Mouse (Mus musculus) Patski (cell line): ENCODE measurements around the gene Cdh1. TPM values are rescaled to one million over a fixed set of nuclear protein-coding genes. Genes with fewer than 3 reads are reported as not detected.
"Not testable (repeated sequence)": the region's sequence is repeated elsewhere in the genome, so short reads cannot be mapped to it uniquely, and the experiment has no call there.

Experiments used
- ATAC-seq: fragments of 100-300 bp; one replicate; pipeline ENCODE4 v1.8.0; 2021
- CTCF ChIA-PET: fragments of 350-600 bp; sonication (Branson Sonifier 250); formaldehyde crosslinking; loops from one replicate; lab custom pipeline; 2022; ENCODE audit warnings: inconsistent platforms; lab: Charles Lee
- POLR2A ChIA-PET: fragments of 350-600 bp; sonication (Branson Sonifier 250); formaldehyde crosslinking; loops from one replicate; lab custom pipeline; 2022; ENCODE audit warnings: antibody characterized with exemption, inconsistent platforms; lab: Charles Lee
- DNase-seq: peaks from one replicate; pipeline ENCODE4 v3.0.0-alpha.2; 2011; ENCODE audit warnings: low read depth, low spot score
- H3K27me3 ChIP-seq: fragments of 371-371 bp; one replicate; pipeline ENCODE4 v1.5.1; 2021
- CTCF ChIP-seq: fragments of 100-300 bp; IDR thresholded peaks from one replicate; pipeline ENCODE4 v1.5.1; 2021
- in situ Hi-C: fragments of 300-500 bp; cut with MboI; formaldehyde crosslinking; loops from 3 replicates; pipeline ENCODE4 v1.11.1; 2018; ENCODE audit warnings: low pct_unique_long_range_greater_than_20kb, mixed read lengths
- polyA plus RNA-seq: library from polyadenylated mRNA; unstranded; gene quantifications from one replicate; pipeline ENCODE4 v1.2.3, GENCODE M21; 2021

Gene Cdh1
- polyA plus RNA-seq, 1 experiment from 2014 or later = 8.0 TPM

- no peak for DNase-seq
- ATAC-seq = no peak
- ChIA-PET POLR2A (no interaction called here), CTCF (no interaction called here)
- in situ Hi-C loops = no loop called here
- TF ChIP-seq CTCF = no peak
- no peaks in the 10 kb centered on the region for H3K27me3 ChIP-seq
Measured at GRCm38 (mm10) chr8:106574283-106574682, 28.9 kb upstream of the Cdh1 start.

DNA sequence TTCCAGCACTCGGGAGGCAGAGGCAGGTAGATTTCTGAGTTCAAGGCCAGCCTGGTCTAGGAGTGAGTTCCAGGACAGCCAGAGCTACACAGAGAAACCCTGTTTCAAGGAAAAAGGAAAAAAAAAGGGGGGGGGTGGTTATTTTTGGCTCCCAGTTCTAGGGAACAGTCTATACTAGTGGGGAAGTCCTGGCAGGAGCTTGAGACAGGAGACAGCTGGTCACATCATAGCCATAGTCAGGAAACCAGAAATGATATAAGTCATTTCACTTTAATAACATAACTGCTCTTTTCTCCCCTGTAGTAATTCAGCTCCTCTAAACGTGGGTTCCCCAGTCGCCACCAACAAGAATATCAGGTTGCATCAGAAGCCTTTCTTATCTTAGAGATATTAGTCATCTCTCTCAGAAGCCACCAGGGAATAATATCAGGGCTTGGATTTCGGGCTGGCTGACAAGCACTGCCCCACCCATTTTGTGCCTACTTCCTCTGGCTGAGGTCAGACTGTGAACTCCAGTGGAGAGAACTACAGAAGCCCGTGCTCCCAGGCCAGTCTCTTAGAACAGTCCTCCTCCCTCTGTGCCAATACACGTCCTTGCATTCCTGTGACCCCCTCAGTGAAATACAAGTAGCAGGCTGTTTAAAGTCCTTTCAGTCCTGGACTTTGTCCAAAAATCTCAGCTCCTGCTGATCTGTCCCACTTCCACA is 26.1 kb upstream of the Cdh1 start:
- in situ Hi-C loops = no loop called here
- CTCF ChIA-PET = interaction anchor here (1.5 to 2.1 kb wide), 3 partner anchors 11 to 15 kb away, joined by 4 to 8 read pairs (median 5); no protein-coding TSS in a partner anchor
- ATAC-seq = no peak

GRCm38 (mm10) chr8:106579510-106579909 is 23.6 kb upstream of the Cdh1 start:
- no peak for TF ChIP-seq CTCF
- DNase-seq (no peak), ATAC-seq (no peak)
- POLR2A ChIA-PET = no interaction called here
- no peaks in the 10 kb centered on the region for H3K27me3 ChIP-seq
- CTCF ChIA-PET = no interaction called here
- in situ Hi-C loops = no loop called here

More for the DNA sequence above, 26.1 kb upstream of the Cdh1 start:
- no peak for TF ChIP-seq CTCF
- H3K27me3 ChIP-seq = no peaks in the 10 kb centered on the region
- DNase-seq = no peak
- POLR2A ChIA-PET = interaction anchor here (0.6 to 0.9 kb wide), 2 partner anchors 39 to 1097 kb away, joined by 4 to 5 read pairs; no protein-coding TSS in a partner anchor

DNA sequence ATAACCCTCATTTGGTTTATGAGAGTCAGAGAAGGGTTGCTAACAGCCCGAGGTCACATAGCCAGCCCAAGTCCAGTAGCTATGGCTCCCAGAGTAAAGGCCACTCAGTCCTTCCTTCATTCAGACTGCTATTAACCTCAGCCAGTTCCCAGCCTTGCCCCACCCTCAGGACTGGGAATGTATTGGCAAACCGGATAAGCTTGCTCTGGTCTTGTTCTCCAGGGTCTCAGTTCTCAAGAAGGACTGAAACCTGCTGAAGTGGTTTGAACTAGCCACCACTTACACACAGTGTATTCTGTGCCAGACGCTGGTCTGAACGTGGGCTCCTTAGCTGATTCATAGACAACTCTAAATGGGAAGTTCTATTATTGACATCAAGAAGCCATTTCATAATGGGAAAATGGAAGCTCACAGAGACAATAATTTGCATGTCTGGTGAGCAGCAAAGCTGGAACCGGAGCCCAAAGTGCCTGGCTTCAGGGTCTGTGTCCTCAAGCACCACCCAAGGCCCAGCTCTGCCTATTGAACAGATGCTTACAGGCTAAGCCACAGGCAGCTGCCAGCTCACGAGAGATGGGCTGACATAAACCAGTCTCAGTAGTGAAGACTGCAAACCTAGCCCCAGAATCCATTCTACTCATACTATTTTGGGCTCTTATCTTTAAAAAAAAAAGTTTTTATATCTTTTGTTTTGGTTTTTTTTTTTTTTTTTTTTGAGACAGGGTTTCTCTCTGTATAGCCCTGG is 21.6 kb upstream of the Cdh1 start:
- in situ Hi-C loops = no loop called here
- ChIA-PET CTCF (no interaction called here), POLR2A (interaction anchor here (0.9 kb wide), 1 partner anchor 21 kb away, joined by 3 read pairs; no protein-coding TSS in a partner anchor)
- H3K27me3 ChIP-seq = no peaks in the 10 kb centered on the region
- DNase-seq = no peak
- no peak for ATAC-seq
- no peak for TF ChIP-seq CTCF

DNA sequence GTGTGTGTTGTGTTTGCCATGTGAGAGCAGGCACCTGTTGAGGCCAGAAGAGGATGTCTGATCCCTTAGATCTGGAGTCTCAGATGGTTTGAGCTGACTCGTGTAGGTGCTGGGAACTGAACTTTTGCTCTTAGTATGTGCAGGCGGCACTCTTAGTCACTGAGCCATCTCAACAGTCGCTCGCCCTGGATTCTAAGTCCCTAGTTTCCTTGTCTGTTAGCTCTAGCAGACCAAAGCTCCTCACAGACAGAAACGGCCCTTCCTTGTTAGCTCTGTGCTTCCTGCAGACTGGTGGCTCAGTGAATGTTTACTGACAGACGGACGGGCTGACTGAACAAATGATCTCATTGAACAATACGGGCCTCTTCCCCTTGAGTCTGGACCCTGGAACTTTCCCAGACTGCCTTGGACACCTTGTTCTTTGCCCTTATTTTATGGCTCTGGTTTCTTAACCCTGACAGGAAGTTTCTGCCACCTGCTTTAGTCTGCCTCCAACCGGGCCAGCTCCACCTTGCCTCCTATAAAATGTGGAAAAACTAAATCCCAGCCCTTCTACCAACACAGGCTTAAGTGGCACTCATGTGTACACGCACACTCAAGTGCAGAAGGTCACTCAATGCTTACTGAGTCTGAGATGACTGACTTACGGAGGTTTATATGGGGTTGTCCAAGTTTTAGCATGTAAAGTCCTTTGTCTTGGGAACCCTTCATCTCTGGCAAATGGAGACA is 18.0 kb upstream of the Cdh1 start:
- TF ChIP-seq CTCF = no peak
- H3K27me3 ChIP-seq = no peaks in the 10 kb centered on the region
- in situ Hi-C loops = no loop called here
- DNase-seq (no peak), ATAC-seq (no peak)
- POLR2A ChIA-PET = interaction anchor here (1.2 kb wide), 1 partner anchor 31 kb away, joined by 3 read pairs; no protein-coding TSS in a partner anchor
- CTCF ChIA-PET = no interaction called here

GRCm38 (mm10) chr8:106585671-106586037 is 17.5 kb upstream of the Cdh1 start:
- H3K27me3 ChIP-seq = no peaks in the 10 kb centered on the region
- ChIA-PET POLR2A (no interaction called here), CTCF (no interaction called here)
- TF ChIP-seq CTCF = no peak
- no peak for ATAC-seq
- DNase-seq = no peak
- in situ Hi-C loops = no loop called here

DNA sequence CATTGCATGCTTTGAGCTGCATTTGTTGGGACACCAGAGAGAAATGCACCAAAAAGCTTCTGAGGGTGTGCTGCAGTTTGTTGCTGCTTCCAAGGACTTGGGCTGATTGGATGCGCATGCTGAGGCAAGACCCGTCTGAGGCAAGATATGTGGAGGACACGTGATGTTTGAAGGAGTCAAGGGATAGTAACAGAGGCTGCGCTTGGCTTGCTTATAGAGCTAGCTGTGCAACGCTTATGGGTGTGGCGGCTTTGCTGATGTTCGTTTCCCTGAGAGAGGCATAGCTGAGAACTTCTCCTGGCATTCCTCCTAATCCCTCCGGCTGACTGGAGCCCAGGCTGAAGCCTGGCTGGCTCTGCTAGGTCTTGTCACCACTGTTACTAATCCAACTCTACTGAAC is 16.3 kb upstream of the Cdh1 start:
- DNase-seq (no peak), ATAC-seq (no peak)
- TF ChIP-seq CTCF = no peak
- CTCF ChIA-PET = interaction anchor here (1.7 kb wide), 1 partner anchor 10 kb away, joined by 5 read pairs; no protein-coding TSS in a partner anchor
- POLR2A ChIA-PET = interaction anchor here (0.6 to 1.0 kb wide), 3 partner anchors 18 to 171 kb away, joined by 3 to 5 read pairs (median 3); no protein-coding TSS in a partner anchor
- in situ Hi-C loops = no loop called here
- no peaks in the 10 kb centered on the region for H3K27me3 ChIP-seq

GRCm38 (mm10) chr8:106588443-106589431 is 14.4 kb upstream of the Cdh1 start:
- POLR2A ChIA-PET = interaction anchor here (0.6 to 1.1 kb wide), 5 partner anchors 15 to 291 kb away, joined by 3 to 5 read pairs (median 3); no protein-coding TSS in a partner anchor
- H3K27me3 ChIP-seq = no peaks in the 10 kb centered on the region
- TF ChIP-seq CTCF = no peak
- ATAC-seq (peak; percentile 51), DNase-seq (peak; percentile 53)
- CTCF ChIA-PET = interaction anchor here (0.6 to 1.7 kb wide), 7 partner anchors 12 to 55 kb away, joined by 3 to 5 read pairs (median 3); no protein-coding TSS in a partner anchor
- in situ Hi-C loops = no loop called here

DNA sequence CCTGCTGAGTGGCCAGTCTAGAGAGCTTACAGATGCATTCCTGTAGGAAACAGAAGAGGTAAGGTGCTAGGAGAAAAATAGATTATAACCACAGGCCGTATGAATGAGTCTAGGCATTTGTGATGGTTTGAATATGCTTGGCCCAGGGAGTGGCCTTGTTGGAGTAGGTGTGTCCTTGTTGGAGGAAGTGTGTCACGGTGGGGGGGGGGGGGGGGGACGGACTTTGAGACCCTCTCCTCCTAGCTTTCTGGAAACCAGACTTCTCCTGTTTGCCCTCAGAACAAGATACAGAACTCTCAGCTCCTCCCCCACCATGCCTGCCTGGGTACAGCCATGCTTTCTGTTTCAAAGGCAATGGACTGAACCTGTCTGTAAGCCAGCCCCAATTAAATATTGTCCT is 10.7 kb upstream of the Cdh1 start:
- POLR2A ChIA-PET = interaction anchor here (0.6 kb wide), 1 partner anchor 41 kb away, joined by 3 read pairs; no protein-coding TSS in a partner anchor
- in situ Hi-C loops = no loop called here
- DNase-seq (no peak), ATAC-seq (no peak)
- H3K27me3 ChIP-seq = no peaks in the 10 kb centered on the region
- CTCF ChIA-PET = no interaction called here
- TF ChIP-seq CTCF = no peak

DNA sequence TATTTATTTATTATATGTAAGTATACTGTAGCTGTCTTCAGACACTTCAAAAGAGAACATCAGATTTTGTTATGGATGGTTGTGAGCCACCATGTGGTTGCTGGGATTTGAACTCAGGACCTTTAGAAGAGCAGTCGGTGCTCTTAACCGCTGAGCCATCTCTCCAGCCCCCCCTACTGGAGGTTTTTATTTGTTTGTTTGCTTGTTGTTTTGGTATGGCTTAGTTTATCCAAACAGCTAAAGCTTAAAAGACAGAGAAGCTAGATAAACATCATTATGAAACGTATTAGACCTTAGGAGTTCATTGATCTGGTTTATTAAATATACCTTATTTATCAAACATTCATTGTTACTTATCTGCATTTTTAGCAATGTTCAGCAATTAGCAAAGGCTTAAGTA is 7.5 kb upstream of the Cdh1 start:
- DNase-seq, H3K27me3 ChIP-seq, in situ Hi-C loops, ATAC-seq: not testable (repeated sequence)
- ChIA-PET POLR2A (interaction anchor here (1.1 kb wide), 1 partner anchor 34 kb away, joined by 3 read pairs; no protein-coding TSS in a partner anchor), CTCF (interaction anchor here (1.2 kb wide), 1 partner anchor 34 kb away, joined by 4 read pairs; no protein-coding TSS in a partner anchor)
